Mouse (Mus musculus): ENCODE measurements around the gene Cldn6. TPM values are rescaled to one million over a fixed set of nuclear protein-coding genes. Genes with fewer than 3 reads are reported as not detected.

Gene Cldn6
- polyA plus RNA-seq, 1 experiment: 0.18 TPM

GRCm38 (mm10) chr17:23681086-23681485 lies 2.0 kb downstream of the Cldn6 start:
- no peak for DNase-seq (ENCODE audit: low read depth in 1 of 2, low spot score in 2 of 2)

GRCm38 (mm10) chr17:23682092-23682491 lies 3.0 kb downstream of the Cldn6 start:
- Histone ChIP-seq H3K27ac (ENCODE audit: insufficient read depth, low read length) (no peak overlapping the region), H3K4me3 (ENCODE audit: extremely low read depth, insufficient read depth, insufficient read length) (no peak overlapping the region), H3K4me1 (ENCODE audit: control insufficient read depth, insufficient read depth, insufficient read length) (no peaks in the 10 kb centered on the region), H3K36me3 (ENCODE audit: control insufficient read depth, insufficient read depth, low read length) (no peaks in the 10 kb centered on the region), H3K27me3 (ENCODE audit: control insufficient read depth, insufficient read depth, low read length) (peaks cover 10% of the 10 kb centered on the region)
- 72% methylated on average over 4 of the region's 4 CpGs for WGBS
- no peak for DNase-seq (ENCODE audit: low read depth in 1 of 2, low spot score in 2 of 2)
- TF ChIP-seq CTCF (IDR thresholded peaks at IDR 0.05; ENCODE audit: extremely low read depth, insufficient read depth, insufficient read length, insufficient replicate concordance): no peak
- no peak for TF ChIP-seq POLR2A (IDR thresholded peaks at IDR 0.05; ENCODE audit: low read depth, low read length)

More at GRCm38 (mm10) chr17:23681086-23681485, 2.0 kb downstream of the Cldn6 start:
- peaks cover 10% of the 10 kb centered on the region for H3K27me3 ChIP-seq (ENCODE audit: control insufficient read depth, insufficient read depth, low read length)
- H3K4me3 ChIP-seq (ENCODE audit: extremely low read depth, insufficient read depth, insufficient read length): no peak overlapping the region
- 75% methylated on average over 10 of the region's 10 CpGs for WGBS
- TF ChIP-seq POLR2A (IDR thresholded peaks at IDR 0.05; ENCODE audit: low read depth, low read length) (no peak), CTCF (IDR thresholded peaks at IDR 0.05; ENCODE audit: extremely low read depth, insufficient read depth, insufficient read length, insufficient replicate concordance) (no peak)
- H3K4me1 ChIP-seq (ENCODE audit: control insufficient read depth, insufficient read depth, insufficient read length): peaks cover 6% of the 10 kb centered on the region
- H3K27ac ChIP-seq (ENCODE audit: insufficient read depth, low read length): no peak overlapping the region
- H3K36me3 ChIP-seq (ENCODE audit: control insufficient read depth, insufficient read depth, low read length): no peaks in the 10 kb centered on the region

- H3K27ac ChIP-seq (ENCODE audit: insufficient read depth, low read length): no peak overlapping the region
- no peaks in the 10 kb centered on the region for H3K36me3 ChIP-seq (ENCODE audit: control insufficient read depth, insufficient read depth, low read length)
- H3K27me3 ChIP-seq (ENCODE audit: control insufficient read depth, insufficient read depth, low read length): peaks cover 10% of the 10 kb centered on the region
- H3K4me1 ChIP-seq (ENCODE audit: control insufficient read depth, insufficient read depth, insufficient read length): no peaks in the 10 kb centered on the region
- no peak for TF ChIP-seq POLR2A (IDR thresholded peaks at IDR 0.05; ENCODE audit: low read depth, low read length)
- TF ChIP-seq CTCF (IDR thresholded peaks at IDR 0.05; ENCODE audit: extremely low read depth, insufficient read depth, insufficient read length, insufficient replicate concordance): no peak
- H3K4me3 ChIP-seq (ENCODE audit: extremely low read depth, insufficient read depth, insufficient read length): no peak overlapping the region
- 86% methylated on average over 3 of the region's 3 CpGs for whole genome bisulfite sequencing
- no peak for DNase-seq (ENCODE audit: low read depth in 1 of 2, low spot score in 2 of 2)
Observed at GRCm38 (mm10) chr17:23682530-23682929, 3.5 kb downstream of the Cldn6 start.

DNA sequence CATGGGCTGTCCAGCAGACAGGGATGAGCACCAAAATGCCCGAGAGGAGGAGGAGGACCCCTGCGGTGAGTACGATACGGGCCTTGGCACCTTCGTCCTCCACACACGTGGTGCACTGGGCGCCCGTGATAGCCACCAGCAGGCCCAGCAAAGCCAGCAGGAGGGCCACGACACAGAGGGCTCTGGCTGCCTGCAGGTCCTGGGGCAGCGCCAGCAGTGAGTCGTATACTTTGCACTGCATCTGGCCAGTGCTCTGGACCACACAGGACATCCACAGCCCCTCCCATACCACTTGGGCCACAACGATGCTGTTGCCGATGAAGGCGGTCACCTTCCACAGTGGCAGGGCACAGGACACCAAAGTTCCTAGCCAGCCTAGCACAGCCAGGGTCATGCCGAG lies 4.2 kb downstream of the Cldn6 start:
- H3K27me3 ChIP-seq (ENCODE audit: control insufficient read depth, insufficient read depth, low read length): peaks cover 10% of the 10 kb centered on the region
- H3K27ac ChIP-seq (ENCODE audit: insufficient read depth, low read length): no peak overlapping the region
- 58% methylated on average over 15 of the region's 15 CpGs for WGBS
- H3K36me3 ChIP-seq (ENCODE audit: control insufficient read depth, insufficient read depth, low read length): no peaks in the 10 kb centered on the region
- TF ChIP-seq CTCF (IDR thresholded peaks at IDR 0.05; ENCODE audit: extremely low read depth, insufficient read depth, insufficient read length, insufficient replicate concordance): no peak
- TF ChIP-seq POLR2A (IDR thresholded peaks at IDR 0.05; ENCODE audit: low read depth, low read length): no peak
- no peak overlapping the region for H3K4me3 ChIP-seq (ENCODE audit: extremely low read depth, insufficient read depth, insufficient read length)
- DNase-seq (ENCODE audit: low read depth in 1 of 2, low spot score in 2 of 2): no peak
- H3K4me1 ChIP-seq (ENCODE audit: control insufficient read depth, insufficient read depth, insufficient read length): no peaks in the 10 kb centered on the region

DNA sequence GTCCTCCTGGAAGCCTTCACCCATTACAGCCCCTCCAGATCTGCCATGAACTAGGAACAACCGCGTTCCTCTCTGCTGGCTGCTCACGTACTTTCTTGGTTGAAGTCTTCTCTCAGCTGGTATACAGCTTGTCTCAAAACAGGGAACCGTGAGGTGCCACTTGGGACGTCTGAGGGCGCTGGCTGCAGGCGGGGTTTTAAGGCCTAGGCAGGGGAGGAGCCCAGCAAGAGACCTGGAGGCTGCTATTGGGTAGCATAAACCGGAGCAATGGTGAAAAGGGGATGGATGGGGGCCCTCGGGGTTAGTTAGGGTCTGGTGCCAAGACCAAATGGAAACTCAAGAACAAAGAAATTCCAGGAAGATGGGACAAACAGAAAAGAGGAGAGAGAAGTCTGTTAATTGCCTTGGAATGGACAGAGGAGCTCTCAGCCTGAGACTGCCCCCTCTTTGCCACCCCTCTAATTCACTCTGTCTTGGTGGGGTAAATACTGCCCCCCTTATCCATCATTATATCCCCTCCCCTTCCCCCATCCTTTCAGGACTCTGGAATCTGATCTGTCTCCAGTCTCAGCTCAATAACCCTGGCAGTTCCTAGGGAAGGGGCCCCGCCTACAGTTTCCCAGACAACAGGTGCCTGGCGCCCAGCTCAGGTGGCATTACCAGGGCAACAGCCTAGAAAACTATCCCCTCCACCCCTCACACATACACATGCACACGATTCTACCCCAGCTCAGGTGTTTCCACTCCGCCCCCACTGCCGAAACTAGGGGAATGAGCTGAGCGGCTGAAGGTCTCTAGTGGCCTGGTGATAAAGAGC lies 5.0 kb downstream of the Cldn6 start, which contains the start of gene Cldn9:
Gene Cldn9, minus strand, starts transcription at position 171 of the 817 bp plus-strand sequence.
- H3K4me3 ChIP-seq (ENCODE audit: extremely low read depth, insufficient read depth, insufficient read length): no peak within 1 kb of the TSS
- no peak for DNase-seq (ENCODE audit: low read depth in 1 of 2, low spot score in 2 of 2)
- H3K27me3 ChIP-seq (ENCODE audit: control insufficient read depth, insufficient read depth, low read length): peaks cover 8% of the 10 kb centered on the region
- TF ChIP-seq POLR2A (IDR thresholded peaks at IDR 0.05; ENCODE audit: low read depth, low read length) (no peak), CTCF (IDR thresholded peaks at IDR 0.05; ENCODE audit: extremely low read depth, insufficient read depth, insufficient read length, insufficient replicate concordance) (no peak)
- H3K4me1 ChIP-seq (ENCODE audit: control insufficient read depth, insufficient read depth, insufficient read length): no peaks in the 10 kb centered on the region
- no peaks in the 10 kb centered on the region for H3K36me3 ChIP-seq (ENCODE audit: control insufficient read depth, insufficient read depth, low read length)
- WGBS: 35% methylated on average over 15 of the region's 15 CpGs
- H3K27ac ChIP-seq (ENCODE audit: insufficient read depth, low read length): no peak within 1 kb of the TSS

DNA sequence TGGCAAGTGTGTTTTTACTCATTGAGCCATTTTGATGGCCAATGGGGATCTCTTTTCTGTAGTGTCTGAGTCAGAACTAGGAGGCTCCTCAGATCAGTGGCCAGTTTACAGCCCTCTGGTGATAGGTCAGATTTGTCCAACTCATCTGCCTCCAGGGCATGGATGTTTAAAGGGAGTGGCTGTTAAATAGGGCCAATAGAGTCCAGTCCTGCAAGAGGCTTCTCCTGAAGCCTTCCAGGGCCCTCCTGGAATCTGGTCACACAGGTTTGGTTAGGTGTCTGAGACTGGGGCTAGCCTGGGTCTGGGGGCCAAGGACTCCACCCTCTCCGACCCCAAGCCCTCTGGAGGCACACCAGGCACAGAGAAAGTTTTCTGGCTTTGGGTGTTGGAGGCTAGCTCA lies 15.4 kb downstream of the Cldn6 start:
- H3K27me3 ChIP-seq (ENCODE audit: control insufficient read depth, insufficient read depth, low read length): peaks cover 6% of the 10 kb centered on the region
- H3K4me1 ChIP-seq (ENCODE audit: control insufficient read depth, insufficient read depth, insufficient read length): peaks cover 3% of the 10 kb centered on the region; the same call in 1 of the 2 replicates
- no peak for DNase-seq (ENCODE audit: low read depth in 1 of 2, low spot score in 2 of 2)
- H3K27ac ChIP-seq (ENCODE audit: insufficient read depth, low read length): no peak overlapping the region
- 75% methylated on average over 1 of the region's 1 CpGs for WGBS
- no peaks in the 10 kb centered on the region for H3K36me3 ChIP-seq (ENCODE audit: control insufficient read depth, insufficient read depth, low read length)
- no peak for TF ChIP-seq POLR2A (IDR thresholded peaks at IDR 0.05; ENCODE audit: low read depth, low read length)
- H3K4me3 ChIP-seq (ENCODE audit: extremely low read depth, insufficient read depth, insufficient read length): no peak overlapping the region

DNA sequence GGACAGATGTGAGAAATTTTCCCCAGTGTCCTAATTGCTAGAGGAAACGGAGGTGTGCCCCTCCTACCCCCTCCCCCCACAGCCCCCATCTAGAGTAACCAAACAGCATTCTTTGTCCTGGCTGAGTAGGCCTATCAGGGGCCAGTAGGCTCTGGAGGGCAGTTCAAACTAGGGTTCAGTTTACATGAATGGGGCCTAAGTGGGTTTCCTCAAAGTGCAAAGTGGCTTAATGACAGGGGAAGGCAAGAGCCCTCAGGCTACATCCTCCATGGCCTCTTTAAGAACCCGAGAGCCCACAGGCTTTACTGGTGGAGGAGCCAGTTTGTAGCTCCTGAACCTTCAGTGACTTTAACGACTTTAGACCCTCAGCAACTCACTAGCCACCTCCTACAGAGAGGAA lies 16.8 kb downstream of the Cldn6 start:
- WGBS: 71% methylated on average over 3 of the region's 3 CpGs

More for the DNA sequence above, 16.8 kb downstream of the Cldn6 start:
- H3K4me1 ChIP-seq (ENCODE audit: control insufficient read depth, insufficient read depth, insufficient read length): peaks cover 6% of the 10 kb centered on the region; the same call in 1 of the 2 replicates
- H3K36me3 ChIP-seq (ENCODE audit: control insufficient read depth, insufficient read depth, low read length): no peaks in the 10 kb centered on the region
- no peak overlapping the region for H3K27ac ChIP-seq (ENCODE audit: insufficient read depth, low read length)
- peaks cover 11% of the 10 kb centered on the region for H3K27me3 ChIP-seq (ENCODE audit: control insufficient read depth, insufficient read depth, low read length)
- DNase-seq (ENCODE audit: low read depth in 1 of 2, low spot score in 2 of 2): no peak
- H3K4me3 ChIP-seq (ENCODE audit: extremely low read depth, insufficient read depth, insufficient read length): no peak overlapping the region
- no peak for TF ChIP-seq POLR2A (IDR thresholded peaks at IDR 0.05; ENCODE audit: low read depth, low read length)
- no peak for TF ChIP-seq CTCF (IDR thresholded peaks at IDR 0.05; ENCODE audit: extremely low read depth, insufficient read depth, insufficient read length, insufficient replicate concordance)

Data from spleen, adult 2 months (tissue).